Mouse (Mus musculus): ENCODE data around the gene Gli1.
"Not testable (repeated sequence)": the region's sequence is repeated elsewhere in the genome, so short reads cannot be mapped to it uniquely, and the experiment has no call there.

Gene Gli1

GRCm38 (mm10) chr10:127321621-127322020 lies 20.2 kb downstream of the Gli1 start, which contains the start of gene Arhgap9:
Gene Arhgap9 (plus strand): TSS chr10:127321964.
- no peak for DNase-seq (ENCODE audit: low spot score)

GRCm38 (mm10) chr10:127319969-127320368 lies 21.8 kb downstream of the Gli1 start:
- no peak for DNase-seq (ENCODE audit: low spot score)

- DNase-seq (ENCODE audit: low spot score), result no peak
Observed at GRCm38 (mm10) chr10:127318009-127318408, 23.8 kb downstream of the Gli1 start.

GRCm38 (mm10) chr10:127317277-127317676 lies 24.5 kb downstream of the Gli1 start:
- DNase-seq (ENCODE audit: low spot score), result no peak

GRCm38 (mm10) chr10:127314950-127315349 lies 26.8 kb downstream of the Gli1 start:
- DNase-seq (ENCODE audit: low spot score), result not testable (repeated sequence)

- not testable (repeated sequence) for DNase-seq (ENCODE audit: low spot score)
Observed at GRCm38 (mm10) chr10:127313516-127313915, 28.3 kb downstream of the Gli1 start.

GRCm38 (mm10) chr10:127312858-127313257 lies 28.9 kb downstream of the Gli1 start:
- no peak for DNase-seq (ENCODE audit: low spot score)

- DNase-seq (ENCODE audit: low spot score), result peak; percentile 96
Observed at GRCm38 (mm10) chr10:127312356-127312676, 29.5 kb downstream of the Gli1 start.

GRCm38 (mm10) chr10:127311476-127312355 lies 30.1 kb downstream of the Gli1 start, which contains the start of gene Mars:
Gene Mars (minus strand): TSS chr10:127311786.
- peak; percentile 97 for DNase-seq (ENCODE audit: low spot score)

- DNase-seq (ENCODE audit: low spot score), result peak; percentile 66
Observed at GRCm38 (mm10) chr10:127310523-127311475, 31.0 kb downstream of the Gli1 start.

- not testable (repeated sequence) for DNase-seq (ENCODE audit: low spot score)
Observed at GRCm38 (mm10) chr10:127309167-127309566, 32.6 kb downstream of the Gli1 start.

GRCm38 (mm10) chr10:127303136-127303535 lies 38.6 kb downstream of the Gli1 start:
- DNase-seq (ENCODE audit: low spot score), result no peak

- DNase-seq (ENCODE audit: low spot score), result no peak
Observed at GRCm38 (mm10) chr10:127300361-127300760, 41.4 kb downstream of the Gli1 start.

GRCm38 (mm10) chr10:127297015-127297871 lies 44.5 kb downstream of the Gli1 start:
- DNase-seq (ENCODE audit: low spot score), result no peak

- DNase-seq (ENCODE audit: low spot score), result no peak
Observed at GRCm38 (mm10) chr10:127295986-127296794, 45.6 kb downstream of the Gli1 start.

GRCm38 (mm10) chr10:127294895-127295510 lies 46.8 kb downstream of the Gli1 start:
- DNase-seq (ENCODE audit: low spot score), result no peak

- DNase-seq (ENCODE audit: low spot score), result no peak
Observed at GRCm38 (mm10) chr10:127293590-127294113, 48.1 kb downstream of the Gli1 start.

- DNase-seq (ENCODE audit: low spot score), result no peak
Observed at GRCm38 (mm10) chr10:127292987-127293538, 48.7 kb downstream of the Gli1 start.

- no peak for DNase-seq (ENCODE audit: low spot score)
Observed at GRCm38 (mm10) chr10:127291881-127292638, 49.7 kb downstream of the Gli1 start.
